Mouse (Mus musculus): ENCODE data around the gene Gm3005. TPM values are rescaled to one million over a fixed set of nuclear protein-coding genes. Genes with fewer than 3 reads are reported as not detected.
"Not testable (repeated sequence)": the region's sequence is repeated elsewhere in the genome, so short reads cannot be mapped to it uniquely, and the experiment has no call there.

The Gm3005 gene
- 10 to 100 TPM in 1 of 2 experiments, 1 to 10 TPM in 1; 5.6 to 10.1 TPM for polyA plus RNA-seq (2017; shearing (Covaris generic))

GRCm38 (mm10) chr14:3427803-3428202, at the start of gene Gm3005:
Gene Gm3005, plus strand, starts transcription at chr14:3428103.
- ATAC-seq = not testable (repeated sequence)

GRCm38 (mm10) chr14:3394793-3395192, 33.1 kb upstream of the Gm3005 start, which contains the start of gene Gm10413:
Gene Gm10413, plus strand, starts transcription at chr14:3395093.
- not testable (repeated sequence) for ATAC-seq

- not testable (repeated sequence) for ATAC-seq
Observed at GRCm38 (mm10) chr14:3412314-3412713, 15.6 kb upstream of the Gm3005 start, which contains the start of gene Gm10409. Gene Gm10409, plus strand, starts transcription at chr14:3412614.

- not testable (repeated sequence) for ATAC-seq
Observed at GRCm38 (mm10) chr14:3449079-3449478, 21.2 kb downstream of the Gm3005 start, which contains the start of gene Gm10408. Gene Gm10408, plus strand, starts transcription at chr14:3449379.

- ATAC-seq = not testable (repeated sequence)
Observed at GRCm38 (mm10) chr14:3634212-3634611, 206.3 kb downstream of the Gm3005 start, which contains the start of gene Gm3012. Gene Gm3012, plus strand, starts transcription at chr14:3634512.

Other genes starting within 250 kb of the Gm3005 start
- gene Gm5795, start 239.8 kb upstream of the Gm3005 start, polyA plus RNA-seq (2017; shearing (Covaris generic)) = not detected
- 10 to 100 TPM; 14.9 to 18.9 TPM for gene D830030K20Rik, start 219.6 kb upstream of the Gm3005 start, polyA plus RNA-seq (2017; shearing (Covaris generic))
- gene Gm2956, start 95.5 kb upstream of the Gm3005 start, polyA plus RNA-seq (2017; shearing (Covaris generic)) = not detected
- gene Gm10413, start 33.0 kb upstream of the Gm3005 start, polyA plus RNA-seq (2017; shearing (Covaris generic)) = not detected
- gene Gm10409, start 15.5 kb upstream of the Gm3005 start, polyA plus RNA-seq (2017; shearing (Covaris generic)) = 1 to 10 TPM; 6.3 to 6.4 TPM
- gene Gm10408, start 21.3 kb downstream of the Gm3005 start, polyA plus RNA-seq (2017; shearing (Covaris generic)) = not detected
- gene Gm3012, start 206.4 kb downstream of the Gm3005 start, polyA plus RNA-seq (2017; shearing (Covaris generic)) = not detected
- gene Gm3020, start 223.9 kb downstream of the Gm3005 start, polyA plus RNA-seq (2017; shearing (Covaris generic)) = 1 to 10 TPM; 6.3 to 6.4 TPM

All from activated CD4-positive, CD25-positive, alpha-beta regulatory T cell, adult 4 months (primary cell).